Mouse (Mus musculus) embryonic stem cell, embryonic (primary cell): ENCODE data around the gene Mcat.

Source experiments
- CTCF ChIA-PET, 4 experiments: fragments of 300-600 bp in 2 of 4; fragments of 350-600 bp in 2 of 4; sonication (Branson Sonifier 250); formaldehyde crosslinking; loops; one replicate each; lab custom pipeline; 2022; ENCODE audit warnings: inconsistent platforms in 2 of 4; lab: Charles Lee
- POLR2A ChIA-PET, 4 experiments: fragments of 300-600 bp in 2 of 4; fragments of 350-600 bp in 2 of 4; sonication (Branson Sonifier 250); formaldehyde crosslinking; loops; one replicate each; lab custom pipeline; 2022; ENCODE audit warnings: antibody characterized with exemption in 4 of 4, inconsistent platforms in 1 of 4; lab: Charles Lee

Gene Mcat

GRCm38 (mm10) chr15:83565434-83565833, 1.8 kb upstream of the Mcat start:
- ChIA-PET CTCF (interaction anchor here in 1 of 4 experiments (0.6 kb wide), 1 partner anchor 285 kb away, joined by 3 read pairs; no protein-coding TSS in a partner anchor), POLR2A (interaction anchor here in 2 of 4 experiments (1.0 to 3.4 kb wide), 3 partner anchors 10 to 28 kb away, joined by 4 to 16 read pairs (median 7); no protein-coding TSS in a partner anchor)

GRCm38 (mm10) chr15:83563857-83564651, 467 bp upstream of the Mcat start:
- POLR2A ChIA-PET: interaction anchor here (0.6 to 3.4 kb wide), 22 partner anchors 8 to 811 kb away, joined by 3 to 16 read pairs (median 4); partner anchors contain the start of genes Poldip3 (in 2 of the 4) and Scube1 (in 1 of the 4)
- CTCF ChIA-PET: interaction anchor here (0.5 to 1.4 kb wide), 12 partner anchors 8 to 1514 kb away, joined by 3 to 8 read pairs (median 3); no protein-coding TSS in a partner anchor

- POLR2A ChIA-PET: interaction anchor here in 2 of 4 experiments (0.8 to 2.1 kb wide), 6 partner anchors 11 to 315 kb away, joined by 3 to 5 read pairs (median 4); no protein-coding TSS in a partner anchor
- CTCF ChIA-PET: no interaction called here
Measured at GRCm38 (mm10) chr15:83562626-83563270, 839 bp downstream of the Mcat start.

- CTCF ChIA-PET: interaction anchor here in 1 of 4 experiments (0.6 kb wide), 1 partner anchor 60 kb away, joined by 3 read pairs; no protein-coding TSS in a partner anchor
- POLR2A ChIA-PET: interaction anchor here in 1 of 4 experiments (0.6 to 0.8 kb wide), 2 partner anchors 324 to 509 kb away, joined by 3 read pairs; no protein-coding TSS in a partner anchor
Measured at GRCm38 (mm10) chr15:83560941-83561477, 2.6 kb downstream of the Mcat start.

DNA sequence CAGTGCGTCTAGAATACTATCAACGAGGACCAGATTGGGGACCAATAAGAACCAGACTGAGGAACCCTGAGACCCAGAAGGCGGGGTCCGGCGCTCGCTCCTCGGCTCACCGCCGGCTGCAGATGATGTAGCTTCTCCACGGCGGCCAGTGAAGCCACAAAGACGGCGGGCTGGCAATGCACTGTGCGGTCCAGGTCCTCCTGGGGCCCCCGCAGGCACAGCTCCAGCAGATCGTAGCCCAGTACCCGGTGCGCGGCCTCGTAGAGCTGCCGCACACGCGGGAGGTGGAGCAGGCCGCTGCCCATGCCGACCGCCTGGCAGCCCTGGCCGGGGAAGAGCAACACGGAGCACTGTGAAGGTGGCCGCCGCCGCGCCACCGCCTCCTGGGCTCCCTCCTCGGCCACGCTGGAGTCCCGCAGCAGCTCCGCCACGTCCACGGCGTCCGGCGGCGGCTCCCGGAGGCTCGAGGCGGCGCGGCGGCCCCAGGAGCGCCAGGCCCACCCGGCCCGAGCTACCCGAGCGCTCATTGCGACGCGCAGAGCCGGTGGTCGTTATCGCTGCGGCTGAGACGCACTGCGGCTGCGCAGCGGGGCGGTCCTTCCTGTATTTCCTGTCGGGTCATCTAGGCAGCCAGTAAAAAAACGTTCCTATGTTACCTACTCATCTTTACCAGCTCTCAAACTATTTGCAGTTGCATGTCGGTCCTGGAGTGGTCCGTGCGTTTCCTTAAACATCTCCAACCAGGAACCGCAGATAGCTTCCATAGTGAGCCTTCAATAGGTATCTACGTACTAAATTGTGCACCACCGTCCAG, 8.2 kb downstream of the Mcat start:
- ChIA-PET POLR2A (interaction anchor here (0.7 to 3.6 kb wide), 48 partner anchors 8 to 406 kb away, joined by 3 to 22 read pairs (median 5); partner anchors contain the start of genes Mcat (in 4 of the 4), Poldip3 (in 3 of the 4), Tspo (in 3 of the 4) and Bik (in 2 of the 4)), CTCF (interaction anchor here (0.5 to 1.9 kb wide), 16 partner anchors 9 to 708 kb away, joined by 3 to 6 read pairs (median 4); partner anchors contain the start of genes Mcat (in 2 of the 4) and Bik (in 1 of the 4))

- CTCF ChIA-PET: interaction anchor here in 1 of 4 experiments (0.9 kb wide), 1 partner anchor 15 kb away, joined by 3 read pairs; no protein-coding TSS in a partner anchor
- POLR2A ChIA-PET: interaction anchor here in 3 of 4 experiments (0.6 to 3.6 kb wide), 4 partner anchors 13 to 185 kb away, joined by 4 to 18 read pairs (median 7); no protein-coding TSS in a partner anchor
Measured at GRCm38 (mm10) chr15:83553831-83554230, 9.8 kb downstream of the Mcat start.

- ChIA-PET POLR2A (interaction anchor here in 1 of 4 experiments (0.5 to 1.3 kb wide), 2 partner anchors 15 to 24 kb away, joined by 3 to 4 read pairs; no protein-coding TSS in a partner anchor), CTCF (interaction anchor here in 1 of 4 experiments (0.6 kb wide), 1 partner anchor 157 kb away, joined by 3 read pairs; no protein-coding TSS in a partner anchor)
Measured at GRCm38 (mm10) chr15:83550137-83550536, 13.4 kb downstream of the Mcat start.

DNA sequence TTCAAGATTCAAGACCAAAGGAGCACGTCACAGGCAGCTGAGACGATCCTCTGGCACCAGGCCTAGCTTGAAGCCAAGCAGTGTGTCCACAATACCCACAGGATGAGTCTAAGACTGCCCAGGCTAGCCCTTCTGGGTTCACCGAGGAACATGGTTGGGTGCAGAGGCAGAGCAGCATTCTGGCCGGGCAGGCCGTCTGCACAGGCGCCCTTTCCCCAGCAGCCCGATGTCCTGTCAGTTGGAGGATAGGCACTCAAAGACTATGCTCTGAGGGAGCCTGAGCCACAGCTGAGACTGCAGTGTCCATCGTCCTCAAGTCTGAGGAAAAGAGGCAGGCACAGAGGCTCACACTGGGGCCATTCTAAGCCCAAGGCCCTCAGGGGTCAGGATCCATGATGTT, 16.4 kb downstream of the Mcat start:
- CTCF ChIA-PET: interaction anchor here in 3 of 4 experiments (0.7 to 1.1 kb wide), 3 partner anchors 8 to 215 kb away, joined by 3 read pairs; no protein-coding TSS in a partner anchor

DNA sequence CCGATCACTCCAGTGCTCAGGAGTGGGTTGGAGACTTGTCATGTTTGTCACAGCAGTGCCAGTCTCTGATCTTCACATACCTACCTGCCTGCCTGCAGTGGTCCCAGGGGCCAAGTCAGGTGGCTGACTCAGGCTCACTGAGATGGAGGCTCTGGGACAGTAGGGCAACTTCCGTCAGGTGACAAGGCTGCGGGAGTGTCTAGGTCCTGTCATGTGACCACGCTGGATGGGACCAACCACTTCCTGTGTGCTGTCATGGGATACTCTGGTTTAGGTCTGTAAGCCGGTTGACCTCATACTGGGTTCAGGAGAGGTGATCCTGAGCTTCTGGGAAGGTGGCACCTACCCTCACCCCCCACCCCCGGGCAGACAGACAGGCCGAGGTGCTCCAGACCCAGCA, 17.6 kb downstream of the Mcat start:
- ChIA-PET CTCF (interaction anchor here in 2 of 4 experiments (0.7 to 1.1 kb wide), 3 partner anchors 33 to 214 kb away, joined by 3 read pairs; no protein-coding TSS in a partner anchor), POLR2A (interaction anchor here in 3 of 4 experiments (0.5 to 4.3 kb wide), 18 partner anchors 9 to 986 kb away, joined by 3 to 21 read pairs (median 3); no protein-coding TSS in a partner anchor)

More for the DNA sequence above, 16.4 kb downstream of the Mcat start:
- POLR2A ChIA-PET: interaction anchor here in 2 of 4 experiments (0.6 to 2.7 kb wide), 8 partner anchors 9 to 44 kb away, joined by 3 to 12 read pairs (median 4); no protein-coding TSS in a partner anchor

GRCm38 (mm10) chr15:83541647-83542287, 21.8 kb downstream of the Mcat start:
- ChIA-PET CTCF (interaction anchor here in 2 of 4 experiments (0.6 kb wide), 2 partner anchors 315 to 556 kb away, joined by 3 read pairs; no protein-coding TSS in a partner anchor), POLR2A (interaction anchor here in 3 of 4 experiments (0.6 to 3.9 kb wide), 6 partner anchors 9 to 533 kb away, joined by 3 to 22 read pairs (median 4); no protein-coding TSS in a partner anchor)

DNA sequence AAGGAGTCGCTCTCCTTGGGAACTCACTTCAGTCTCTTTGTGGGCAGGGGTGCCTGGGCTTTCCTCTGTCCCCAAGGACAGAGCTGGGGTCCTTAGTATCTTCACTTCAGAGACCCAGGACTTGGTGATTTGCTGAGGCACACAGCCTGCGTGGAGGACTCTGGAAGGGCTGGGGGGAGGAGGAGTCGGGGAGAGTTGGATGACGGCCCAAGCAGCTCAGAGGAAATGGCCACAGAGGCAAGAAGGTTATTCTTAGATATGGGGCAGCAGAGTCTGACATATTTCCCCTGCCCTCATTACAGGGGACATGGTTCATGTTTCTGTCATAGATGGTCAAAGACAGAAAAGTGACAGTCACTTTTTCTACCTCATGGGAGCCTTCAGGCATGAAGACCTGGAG, 23.7 kb downstream of the Mcat start:
- POLR2A ChIA-PET: interaction anchor here in 3 of 4 experiments (0.6 to 3.9 kb wide), 3 partner anchors 15 to 92 kb away, joined by 3 to 22 read pairs (median 18); no protein-coding TSS in a partner anchor

GRCm38 (mm10) chr15:83538855-83539254, 24.7 kb downstream of the Mcat start:
- CTCF ChIA-PET: interaction anchor here in 1 of 4 experiments (1.0 kb wide), 1 partner anchor 9 kb away, joined by 3 read pairs; no protein-coding TSS in a partner anchor
- POLR2A ChIA-PET: interaction anchor here in 2 of 4 experiments (3.2 to 3.9 kb wide), 2 partner anchors 17 kb away, joined by 18 to 22 read pairs; no protein-coding TSS in a partner anchor

More for the DNA sequence above, 23.7 kb downstream of the Mcat start:
- CTCF ChIA-PET: interaction anchor here in 1 of 4 experiments (0.7 kb wide), 1 partner anchor 42 kb away, joined by 3 read pairs; no protein-coding TSS in a partner anchor

- ChIA-PET CTCF (interaction anchor here in 3 of 4 experiments (0.6 to 1.6 kb wide), 10 partner anchors 12 to 357 kb away, joined by 3 to 5 read pairs (median 3); no protein-coding TSS in a partner anchor), POLR2A (interaction anchor here in 3 of 4 experiments (0.5 to 3.5 kb wide), 23 partner anchors 8 to 427 kb away, joined by 3 to 21 read pairs (median 4); partner anchors contain the start of genes Bik (in 2 of the 3), Poldip3 (in 2 of the 3), Scube1 (in 1 of the 3) and Ttll12 (in 1 of the 3))
Measured at GRCm38 (mm10) chr15:83535890-83536231, 27.7 kb downstream of the Mcat start.

- POLR2A ChIA-PET: interaction anchor here in 3 of 4 experiments (0.5 to 3.5 kb wide), 30 partner anchors 8 to 426 kb away, joined by 3 to 21 read pairs (median 4); partner anchors contain the start of genes Poldip3 (in 3 of the 3), Bik (in 2 of the 3), Scube1 (in 1 of the 3) and Ttll12 (in 1 of the 3)
Measured at GRCm38 (mm10) chr15:83534960-83535889, 28.4 kb downstream of the Mcat start.

More at GRCm38 (mm10) chr15:83534960-83535889, 28.4 kb downstream of the Mcat start:
- CTCF ChIA-PET: interaction anchor here (0.6 to 1.6 kb wide), 11 partner anchors 11 to 540 kb away, joined by 3 to 5 read pairs (median 3); no protein-coding TSS in a partner anchor
